ENCODE assay signal across 11 mouse cellular contexts in the genomic region with DNA sequence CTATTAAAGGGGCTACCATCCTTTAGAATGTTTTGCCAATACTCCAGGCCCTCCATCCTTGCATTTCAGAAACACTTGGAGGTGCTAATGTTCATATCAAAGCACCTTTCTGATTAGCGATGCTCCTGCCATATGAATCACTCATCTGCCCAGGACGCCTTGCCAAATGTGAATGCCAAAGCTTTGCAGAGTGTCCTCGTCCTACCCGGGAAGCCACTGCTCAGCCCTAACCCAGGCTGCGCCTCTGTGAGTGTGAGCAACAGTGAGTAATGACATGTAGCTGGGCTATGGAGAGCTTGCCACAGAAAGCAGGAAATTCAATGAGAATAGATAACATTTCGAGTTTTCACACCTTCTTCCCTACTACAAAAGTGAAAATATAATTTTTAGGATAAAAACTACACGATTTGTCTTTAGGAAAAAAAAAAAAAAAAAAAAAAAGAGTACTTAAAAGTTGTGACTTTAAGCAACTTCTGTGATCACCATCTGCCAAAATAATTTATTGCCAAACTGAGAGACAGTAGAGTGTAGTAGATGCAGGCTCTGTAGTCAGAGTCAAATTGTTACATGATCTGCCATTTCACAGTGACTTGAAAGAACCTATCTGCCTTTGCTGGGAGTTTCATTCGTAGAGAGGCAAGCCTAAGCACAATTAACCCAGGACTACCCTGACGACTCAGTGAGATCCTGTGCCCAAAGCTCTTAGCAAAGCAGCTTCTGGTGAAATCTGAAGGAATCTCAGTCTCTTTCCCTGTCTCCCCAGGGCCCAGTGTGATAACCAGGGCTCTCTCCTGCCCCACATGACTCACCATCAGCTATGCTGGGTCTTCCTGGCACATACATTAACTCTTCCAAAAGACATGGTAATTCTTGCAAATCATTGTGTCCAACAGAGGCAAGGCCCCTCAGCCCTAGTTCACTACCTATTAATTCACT. TPM values are rescaled to one million over a fixed set of nuclear protein-coding genes. Genes with fewer than 3 reads are reported as not detected.
DNase-seq lines count a peak whose midpoint lies in the region; ATAC-seq and TF ChIP-seq lines count a peak whose summit lies in the region.
"Had no signal": no experiment of that assay in that cellular context is flagged by ENCODE, and none has a peak within 500 bp of the region (broad histone marks: within the 10 kb centered on the region; RNA-seq: fewer than 3 reads in every experiment).

No protein-coding gene starts in this region.

- intact Hi-C loops in gastrocnemius, adult 2 months (cut with DNase I) = no loop called here

- no peak for TF ChIP-seq CTCF in gastrocnemius, adult 2 months (IDR thresholded peaks at IDR 0.05)

- H3K9me3 ChIP-seq in midbrain, embryonic 14.5 days (ENCODE audit: control insufficient read depth, low read length) = no peaks in the 10 kb centered on the region
- H3K9me3 ChIP-seq: neural tube, embryonic 12.5 days had no signal

- H3K27me3 ChIP-seq in midbrain, embryonic 14.5 days (ENCODE audit: control insufficient read depth, insufficient read depth, low read length) = no peaks in the 10 kb centered on the region
- H3K27me3 ChIP-seq: neural tube, embryonic 12.5 days had no signal

- H3K9ac ChIP-seq in midbrain, embryonic 14.5 days (replicated peaks; ENCODE audit: low read length) = no peak overlapping the region
- H3K9ac ChIP-seq: neural tube, embryonic 12.5 days had no signal

- WGBS in midbrain, embryonic 14.5 days = 86% methylated on average over 9 of the region's 9 CpGs

- no peak overlapping the region for H3K4me3 ChIP-seq in gastrocnemius, adult 2 months
- H3K4me3 ChIP-seq in midbrain, embryonic 14.5 days (replicated peaks; ENCODE audit: low read depth, low read length) = no peak overlapping the region
- H3K4me3 ChIP-seq: heart, adult 2 months; neural tube, embryonic 12.5 days had no signal

- H3K27ac ChIP-seq in gastrocnemius, adult 2 months = no peak overlapping the region
- H3K27ac ChIP-seq in midbrain, embryonic 14.5 days (replicated peaks; ENCODE audit: low read depth, low read length) = no peak overlapping the region
- H3K27ac ChIP-seq: heart, adult 2 months; neural tube, embryonic 12.5 days had no signal

- no peaks in the 10 kb centered on the region for H3K4me1 ChIP-seq in midbrain, embryonic 14.5 days (ENCODE audit: control insufficient read depth, insufficient read depth, low read length)
- H3K4me1 ChIP-seq: neural tube, embryonic 12.5 days had no signal

- no peak overlapping the region for H3K4me2 ChIP-seq in midbrain, embryonic 14.5 days (ENCODE audit: low read length)
- H3K4me2 ChIP-seq: neural tube, embryonic 12.5 days had no signal

- peak; percentile 22 for DNase-seq in gastrocnemius, adult 2 months
- DNase-seq in gastrocnemius, postnatal 10 days = no peak
- DNase-seq in Muller cell, postnatal 12 days (ENCODE audit: inconsistent ontology term) = peak; percentile 62
- peak; percentile 49 for DNase-seq in adrenal gland, postnatal 10 days
- DNase-seq in layer of hippocampus, postnatal 10 days (ENCODE audit: low spot score in 2 of 2) = peak; percentile 65 to 69
- DNase-seq in c-Kit-positive CD71-positive TER-119-positive erythroid progenitor cells, embryonic 14.5 days (ENCODE audit: low spot score) = no peak
- no peak for DNase-seq in retina, embryonic 14.5 days (ENCODE audit: low spot score)
- DNase-seq in midbrain, embryonic 14.5 days = no peak
- DNase-seq: cerebellum, adult 9-10 months had no signal

- H3K36me3 ChIP-seq in midbrain, embryonic 14.5 days (ENCODE audit: control insufficient read depth, insufficient read depth, low read length) = no peaks in the 10 kb centered on the region
- H3K36me3 ChIP-seq: neural tube, embryonic 12.5 days had no signal

- ATAC-seq in midbrain, embryonic 14.5 days (ENCODE audit: low FRiP score, low TSS enrichment) = no peak

RNA-seq across cellular contexts. Expression of a gene that starts 50.6 kb away (rescaled TPM):
- 1 to 10 TPM; 2.1 to 2.6 TPM for total RNA-seq in gastrocnemius, adult 2 months (2021)
- 1 to 10 TPM; 4.1 to 4.2 TPM for total RNA-seq in gastrocnemius, postnatal 10 days (2021)
- total RNA-seq in adrenal gland, postnatal 10 days (2021) = 10 to 100 TPM; 10.0 to 13.1 TPM
- 10 to 100 TPM; 15.9 to 17.4 TPM for total RNA-seq in layer of hippocampus, postnatal 10 days (2021)
- 1.8 and 2.8 TPM in 2 replicates for polyA plus RNA-seq in midbrain, embryonic 14.5 days (2014; fragmentation: Nextera tagmentation; extraction: Ambion mirVana)

Comparison
In these comparisons a context has a peak if more than half of its experiments do, and no peak if none do; other contexts are left out.
1. DNase-seq: peak in gastrocnemius, adult 2 months (single experiment), Muller cell, postnatal 12 days (single experiment), adrenal gland, postnatal 10 days (single experiment) and layer of hippocampus, postnatal 10 days (2 of 2); none in gastrocnemius, postnatal 10 days (single experiment), c-Kit-positive CD71-positive TER-119-positive erythroid progenitor cells, embryonic 14.5 days (single experiment), retina, embryonic 14.5 days (single experiment) and midbrain, embryonic 14.5 days (single experiment).